Mouse (Mus musculus): ENCODE data around the gene Runx1. TPM values are rescaled to one million over a fixed set of nuclear protein-coding genes. Genes with fewer than 3 reads are reported as not detected.
A peak's percentile ranks its signal among the peaks of the same experiment; 100 is the strongest.

Gene Runx1
- polyA plus RNA-seq, 1 experiment: 226 TPM

- TF ChIP-seq GATA1 (IDR thresholded peaks at IDR 0.05; ENCODE audit: low read length): no peak
Measured at GRCm38 (mm10) chr16:92816092-92816491, 9.9 kb downstream of the Runx1 start.

- TF ChIP-seq GATA1 (IDR thresholded peaks at IDR 0.05; ENCODE audit: low read length): no peak
Measured at GRCm38 (mm10) chr16:92815195-92815527, 10.8 kb downstream of the Runx1 start.

- TF ChIP-seq GATA1 (IDR thresholded peaks at IDR 0.05; ENCODE audit: low read length): no peak
Measured at GRCm38 (mm10) chr16:92814366-92815194, 11.4 kb downstream of the Runx1 start.

GRCm38 (mm10) chr16:92812405-92812804 is 13.5 kb downstream of the Runx1 start:
- peak; percentile 44 for TF ChIP-seq GATA1 (IDR thresholded peaks at IDR 0.05; ENCODE audit: low read length)

DNA sequence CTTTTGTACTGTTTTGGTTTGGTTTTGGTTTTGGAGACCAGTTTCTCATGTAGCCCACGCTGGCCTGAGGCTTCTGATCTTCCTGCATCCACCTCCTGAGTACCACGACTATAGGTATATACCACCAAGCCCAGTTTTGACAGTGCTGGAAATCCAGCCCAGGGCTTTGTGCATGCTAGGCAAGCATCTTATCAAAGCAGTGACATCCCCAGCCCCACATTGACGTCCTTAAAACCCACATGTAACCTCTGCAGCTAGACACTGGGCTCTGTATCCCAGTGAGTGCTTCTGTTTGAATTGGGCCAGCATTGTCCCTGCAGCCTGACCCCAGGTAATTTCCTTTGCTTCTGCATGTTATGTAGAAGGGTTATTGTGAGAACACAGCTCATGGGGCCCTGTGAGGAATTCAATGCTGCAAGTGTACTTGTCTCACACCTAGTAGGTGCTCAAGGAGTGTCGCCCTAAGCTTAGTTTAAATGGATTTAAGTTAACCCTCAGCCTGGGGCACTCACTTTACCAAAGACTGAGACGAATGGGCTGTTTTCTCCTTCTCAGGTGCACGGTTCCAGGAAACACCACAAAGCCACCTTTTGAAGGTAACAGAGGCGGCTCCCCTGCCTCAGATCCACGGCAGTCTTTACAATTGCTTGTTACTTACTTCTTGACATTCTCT is 15.2 kb downstream of the Runx1 start:
- no peak for TF ChIP-seq GATA1 (IDR thresholded peaks at IDR 0.05; ENCODE audit: low read length)

DNA sequence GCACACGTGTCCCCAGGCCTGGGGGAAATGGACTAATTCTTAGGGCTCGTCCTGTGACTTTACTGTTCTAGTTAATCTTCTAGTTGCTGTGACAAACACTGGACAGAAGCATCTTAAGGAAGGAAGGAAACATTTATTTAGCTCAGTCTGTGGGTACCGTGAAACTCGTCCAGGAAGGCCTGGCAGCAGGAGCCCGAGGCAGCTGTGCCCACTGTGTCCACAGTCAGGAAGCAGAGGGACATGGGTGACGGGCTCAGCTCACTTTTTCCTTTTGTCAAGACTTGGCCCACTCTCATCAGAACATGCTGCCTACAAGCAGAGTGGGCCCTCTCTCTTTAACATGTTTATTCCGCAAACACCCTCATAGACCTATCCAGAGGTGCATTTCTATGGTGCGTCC is 18.2 kb downstream of the Runx1 start:
- TF ChIP-seq GATA1 (IDR thresholded peaks at IDR 0.05; ENCODE audit: low read length): no peak

- no peak for TF ChIP-seq GATA1 (IDR thresholded peaks at IDR 0.05; ENCODE audit: low read length)
Measured at GRCm38 (mm10) chr16:92803076-92803580, 22.8 kb downstream of the Runx1 start.

DNA sequence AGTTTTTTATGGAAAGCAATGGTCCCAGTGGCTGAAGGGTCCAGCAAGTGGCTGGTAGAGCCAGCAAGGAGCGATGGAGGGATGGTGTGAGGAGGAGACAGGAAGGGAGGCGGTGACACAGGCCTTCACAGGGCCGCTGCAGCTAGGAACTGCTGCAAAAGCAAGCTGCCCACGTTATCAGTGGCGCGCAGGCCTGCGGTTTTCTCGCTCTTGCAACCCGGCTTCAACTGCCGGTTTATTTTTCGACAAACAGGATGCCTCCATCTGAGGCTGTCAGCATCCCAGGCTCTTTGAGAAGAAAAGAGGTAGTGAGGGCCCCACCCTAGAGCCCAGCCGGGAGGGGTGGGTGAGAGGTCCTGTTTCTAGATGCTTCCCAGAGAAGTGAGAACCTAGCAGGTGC is 24.4 kb downstream of the Runx1 start:
- TF ChIP-seq GATA1 (IDR thresholded peaks at IDR 0.05; ENCODE audit: low read length): peak; percentile 71

DNA sequence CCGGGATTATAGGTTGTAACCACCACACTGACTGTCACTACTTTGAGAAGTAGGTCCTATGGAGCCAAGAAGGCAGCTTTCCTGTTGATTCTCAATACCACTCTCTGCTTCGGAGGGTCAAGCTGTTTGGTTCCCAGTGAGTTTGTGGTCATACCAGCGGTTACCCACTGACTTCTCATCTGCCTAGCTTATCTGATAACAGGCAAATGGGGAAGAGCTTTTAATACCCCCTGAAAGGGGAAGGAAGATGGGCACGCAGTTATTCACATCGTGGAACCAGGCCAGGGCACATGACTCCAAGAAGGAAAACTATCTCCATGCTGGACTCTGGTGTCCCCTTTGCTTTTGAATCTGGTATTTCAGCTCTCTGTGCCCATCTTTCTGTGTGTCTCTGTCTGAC is 25.1 kb downstream of the Runx1 start:
- peak; percentile 93 for TF ChIP-seq GATA1 (IDR thresholded peaks at IDR 0.05; ENCODE audit: low read length)

- TF ChIP-seq GATA1 (IDR thresholded peaks at IDR 0.05; ENCODE audit: low read length): no peak
Measured at GRCm38 (mm10) chr16:92799940-92800339, 26.0 kb downstream of the Runx1 start.

DNA sequence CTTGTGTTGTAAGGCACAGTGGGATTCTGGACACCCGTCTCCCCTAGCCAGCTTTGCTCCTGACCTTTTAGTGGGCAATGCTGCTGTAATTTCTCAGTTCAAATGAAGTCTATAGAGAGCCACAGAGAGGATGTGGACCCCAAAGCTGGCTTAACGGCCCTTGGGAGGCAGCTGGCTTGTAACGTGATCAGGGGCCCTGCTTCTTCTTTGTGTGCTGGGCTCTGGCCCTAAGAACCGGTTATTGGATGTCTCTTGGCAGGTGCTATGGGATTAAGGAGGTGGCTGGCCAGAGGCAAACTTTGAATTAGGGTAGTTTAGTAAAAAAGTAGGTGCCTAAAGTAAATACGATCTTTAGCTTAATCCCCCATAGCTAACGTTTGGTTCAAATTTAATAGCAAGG is 31.8 kb downstream of the Runx1 start:
- TF ChIP-seq GATA1 (IDR thresholded peaks at IDR 0.05; ENCODE audit: low read length): no peak

DNA sequence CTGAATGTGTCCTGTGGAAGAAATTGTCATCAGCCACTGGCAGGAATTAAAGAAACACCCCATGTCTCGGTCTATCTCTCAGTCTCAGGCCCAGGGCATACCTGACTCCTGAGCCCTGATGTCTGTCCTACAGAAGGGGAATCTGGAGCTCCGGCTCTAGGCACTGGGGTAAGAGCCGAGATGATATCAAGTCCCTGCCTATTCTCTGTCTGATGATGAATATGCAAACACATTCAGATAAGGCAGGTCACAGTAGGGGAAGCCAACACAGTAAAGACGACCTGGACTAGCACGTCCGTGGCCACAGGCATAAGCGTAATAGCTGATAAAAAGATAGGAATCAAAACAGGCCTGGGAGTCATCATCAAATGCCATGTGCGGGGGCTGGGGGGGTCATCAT is 32.2 kb downstream of the Runx1 start:
- no peak for TF ChIP-seq GATA1 (IDR thresholded peaks at IDR 0.05; ENCODE audit: low read length)

GRCm38 (mm10) chr16:92792905-92793304 is 33.0 kb downstream of the Runx1 start:
- no peak for TF ChIP-seq GATA1 (IDR thresholded peaks at IDR 0.05; ENCODE audit: low read length)

- no peak for TF ChIP-seq GATA1 (IDR thresholded peaks at IDR 0.05; ENCODE audit: low read length)
Measured at GRCm38 (mm10) chr16:92790601-92791000, 35.3 kb downstream of the Runx1 start.

- TF ChIP-seq GATA1 (IDR thresholded peaks at IDR 0.05; ENCODE audit: low read length): no peak
Measured at GRCm38 (mm10) chr16:92789840-92790239, 36.1 kb downstream of the Runx1 start.

GRCm38 (mm10) chr16:92788446-92788845 is 37.5 kb downstream of the Runx1 start:
- TF ChIP-seq GATA1 (IDR thresholded peaks at IDR 0.05; ENCODE audit: low read length): no peak

DNA sequence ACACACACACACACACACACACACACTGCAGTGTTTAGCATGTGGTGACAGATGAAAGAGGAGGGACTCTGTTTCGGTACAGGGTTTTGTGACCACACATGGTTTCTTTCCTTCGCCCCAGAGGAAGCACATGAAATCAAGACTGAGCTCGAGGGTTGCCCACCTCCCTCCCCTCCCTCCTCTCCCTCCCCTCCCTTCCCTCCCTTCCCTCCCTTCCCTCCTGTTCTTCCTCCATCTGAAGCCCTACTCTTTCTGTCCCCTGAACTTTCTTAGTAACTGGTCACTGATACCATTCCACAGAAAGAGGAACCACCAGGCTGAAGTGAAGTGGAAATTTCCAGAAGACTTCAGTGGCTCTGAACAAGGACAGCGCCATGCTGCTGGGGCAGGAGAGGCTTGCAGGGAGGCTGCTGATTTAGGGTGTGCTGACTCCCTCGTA is 39.0 kb downstream of the Runx1 start:
- no peak for TF ChIP-seq GATA1 (IDR thresholded peaks at IDR 0.05; ENCODE audit: low read length)

Data from G1E-ER4 (cell line).